Mouse (Mus musculus): ENCODE results near the gene H2afb3.
"Not testable (repeated sequence)": the region's sequence is repeated elsewhere in the genome, so short reads cannot be mapped to it uniquely, and the experiment has no call there.

Gene H2afb3

GRCm38 (mm10) chrX:120312995-120313394, at the start of gene H2afb3:
Gene H2afb3 (minus strand): TSS chrX:120313095.
- not testable (repeated sequence) for DNase-seq (ENCODE audit: low spot score)

GRCm38 (mm10) chrX:120301469-120302175, 11.3 kb downstream of the H2afb3 start:
- DNase-seq (ENCODE audit: low spot score), result no peak

- DNase-seq (ENCODE audit: low spot score), result no peak
Measured at GRCm38 (mm10) chrX:120292832-120293750, 19.8 kb downstream of the H2afb3 start.

GRCm38 (mm10) chrX:120291696-120292095, 21.2 kb downstream of the H2afb3 start:
- DNase-seq (ENCODE audit: low spot score), result no peak

- no peak for DNase-seq (ENCODE audit: low spot score)
Measured at GRCm38 (mm10) chrX:120290900-120291280, 22.0 kb downstream of the H2afb3 start.

- DNase-seq (ENCODE audit: low spot score), result no peak
Measured at GRCm38 (mm10) chrX:120290011-120290899, 22.6 kb downstream of the H2afb3 start, which contains the start of gene Pcdh11x. Gene Pcdh11x (plus strand): TSS chrX:120290259.

GRCm38 (mm10) chrX:120287502-120287901, 25.4 kb downstream of the H2afb3 start:
- no peak for DNase-seq (ENCODE audit: low spot score)

GRCm38 (mm10) chrX:120285522-120285921, 27.4 kb downstream of the H2afb3 start:
- DNase-seq (ENCODE audit: low spot score), result no peak
